Mouse (Mus musculus) hindbrain, embryonic 11.5 days (tissue): ENCODE measurements around the gene Rpl38. TPM values are rescaled to one million over a fixed set of nuclear protein-coding genes. Genes with fewer than 3 reads are reported as not detected.

ENCODE experiments used
- ATAC-seq: fragments of 200-750 bp; cut with Nextera tagmentation; 2 replicates; pipeline ENCODE4 v1.8.0; 2017; ENCODE audit warnings: mild to moderate bottlenecking, moderate TSS enrichment, moderate library complexity; ENCODE audit not compliant: low FRiP score
- DNase-seq: peaks from one replicate; pipeline ENCODE4 v3.0.0-alpha.2; 2015; ENCODE audit warnings: low spot score
- H3K27ac ChIP-seq: fragments of 300-500 bp; sonication (generic); 2 replicates; pipeline ENCODE4 v1.5.1; 2014; ENCODE audit warnings: mild to moderate bottlenecking, low read depth, low read length
- H3K27me3 ChIP-seq: fragments of 300-500 bp; sonication (generic); 2 replicates; pipeline ENCODE4 v1.6.1; 2014; ENCODE audit warnings: mild to moderate bottlenecking, low read length, moderate library complexity, mixed read lengths; ENCODE audit not compliant: control insufficient read depth, insufficient read depth
- H3K36me3 ChIP-seq: fragments of 300-500 bp; sonication (generic); 2 replicates; pipeline ENCODE4 v1.6.1; 2014; ENCODE audit warnings: mild to moderate bottlenecking, low read length, moderate library complexity, mixed read lengths; ENCODE audit not compliant: control insufficient read depth, insufficient read depth
- H3K4me1 ChIP-seq: fragments of 300-500 bp; sonication (generic); replicated peaks from 2 replicates; pipeline ENCODE4 v1.6.1; 2014; ENCODE audit warnings: low read length, mixed read lengths; ENCODE audit not compliant: control insufficient read depth, insufficient read depth
- H3K4me2 ChIP-seq: fragments of 300-500 bp; sonication (generic); replicated peaks from 2 replicates; pipeline ENCODE4 v1.6.1; 2014; ENCODE audit warnings: mild to moderate bottlenecking, low read depth, low read length
- H3K4me3 ChIP-seq: fragments of 300-500 bp; sonication (generic); 2 replicates; pipeline ENCODE4 v1.5.1; 2014; ENCODE audit warnings: low read depth, low read length
- H3K9ac ChIP-seq: fragments of 300-500 bp; sonication (generic); 2 replicates; pipeline ENCODE4 v1.6.1; 2014; ENCODE audit warnings: low read depth, low read length
- H3K9me3 ChIP-seq: fragments of 300-500 bp; sonication (generic); 2 replicates; pipeline ENCODE4 v1.6.1; 2016; ENCODE audit warnings: low read length; ENCODE audit not compliant: control insufficient read depth
- WGBS: fragments of 180-500 bp; shearing (Covaris S2); extraction: QIAGEN DNeasy Blood & Tissue Kit; methylation state at CpG from one replicate; pipeline ENCODE4 v1.1.7; 2014; 5-methylcytosine and 5-hydroxymethylcytosine counted together
- polyA plus RNA-seq: library from polyadenylated mRNA; unstranded; fragments of >200 nt; fragmentation: Nextera tagmentation; extraction: Ambion mirVana; gene quantifications from 2 replicates; pipeline ENCODE4 v1.2.1, GENCODE M21; 2014

Rpl38 gene
- polyA plus RNA-seq, 1 experiment from 2014 or later = 833 TPM

DNA sequence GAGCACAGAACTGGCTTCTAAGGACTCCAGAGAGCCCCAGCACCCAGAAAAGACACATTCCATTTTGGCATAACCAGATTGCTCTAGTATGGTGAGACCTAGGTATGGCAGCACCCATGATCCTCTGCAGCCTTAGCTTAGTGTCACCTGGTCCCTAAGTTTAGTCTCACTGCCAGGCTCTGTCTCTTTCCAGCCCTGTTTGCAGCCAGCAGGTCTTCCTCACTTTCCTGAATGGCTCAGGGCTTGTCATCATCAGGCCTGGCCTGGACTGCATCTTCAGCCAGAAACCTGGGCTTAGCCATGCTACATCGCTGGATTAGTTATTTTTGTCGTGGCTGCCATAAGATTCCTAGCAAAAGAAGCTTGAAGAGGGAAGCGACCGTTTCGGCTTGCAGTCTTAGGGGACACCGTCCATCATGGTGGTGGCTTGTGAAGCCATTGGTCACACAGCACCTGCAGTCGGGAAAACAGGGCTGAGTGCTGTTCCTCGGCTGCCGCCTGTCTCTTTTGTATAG, 17.3 kb downstream of the Rpl38 start:
- Histone ChIP-seq H3K36me3 (no peaks in the 10 kb centered on the region), H3K27ac (no peak overlapping the region), H3K4me1 (0 out of 2 replicates have a peak, but pooled peaks cover 2% of the 10 kb centered on the region), H3K9ac (no peak overlapping the region), H3K27me3 (no peaks in the 10 kb centered on the region), H3K9me3 (no peaks in the 10 kb centered on the region), H3K4me3 (no peak overlapping the region), H3K4me2 (no peak overlapping the region)
- no peak for ATAC-seq
- DNase-seq = no peak
- 74% methylated on average over 9 of the region's 9 CpGs for WGBS

GRCm38 (mm10) chr11:114686221-114686959, 18.1 kb downstream of the Rpl38 start:
- Histone ChIP-seq H3K9me3 (no peaks in the 10 kb centered on the region), H3K4me3 (no peak overlapping the region), H3K4me1 (0 out of 2 replicates have a peak, but pooled peaks cover 2% of the 10 kb centered on the region), H3K9ac (no peak overlapping the region), H3K27ac (no peak overlapping the region), H3K27me3 (no peaks in the 10 kb centered on the region), H3K4me2 (no peak overlapping the region), H3K36me3 (no peaks in the 10 kb centered on the region)
- DNase-seq = no peak
- no peak for ATAC-seq
- 96% methylated on average over 16 of the region's 16 CpGs for WGBS

GRCm38 (mm10) chr11:114687574-114688188, 19.4 kb downstream of the Rpl38 start:
- peak; percentile 40; the same call in 1 of the 2 replicates for ATAC-seq
- H3K36me3 ChIP-seq = no peaks in the 10 kb centered on the region
- no peaks in the 10 kb centered on the region for H3K9me3 ChIP-seq
- DNase-seq = no peak
- no peak overlapping the region for H3K4me2 ChIP-seq
- no peak overlapping the region; the same call in 1 of the 2 replicates for H3K27ac ChIP-seq
- H3K4me3 ChIP-seq = no peak overlapping the region
- H3K9ac ChIP-seq = no peak overlapping the region
- H3K4me1 ChIP-seq = 0 out of 2 replicates have a peak, but pooled peaks cover 2% of the 10 kb centered on the region
- WGBS = 45% methylated on average over 9 of the region's 10 CpGs
- no peaks in the 10 kb centered on the region for H3K27me3 ChIP-seq

DNA sequence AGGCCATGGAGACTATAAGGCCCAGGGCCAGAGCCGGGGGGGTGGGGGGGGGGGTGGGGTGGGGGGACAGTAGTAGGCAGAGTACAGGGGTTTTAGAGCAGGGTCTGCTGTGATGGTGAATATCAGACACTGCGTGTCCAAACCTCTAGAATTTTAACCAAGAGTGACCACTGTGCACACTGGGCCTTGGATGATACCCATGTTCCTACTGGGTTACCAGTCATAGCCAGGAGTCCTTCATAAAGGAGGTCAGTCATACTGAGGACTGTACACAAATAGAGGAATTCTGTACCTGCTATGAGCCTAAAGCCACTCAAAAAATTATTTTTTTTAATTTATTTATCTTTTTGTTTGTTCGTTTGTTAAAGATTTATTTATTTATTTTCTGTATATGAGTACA, 20.4 kb downstream of the Rpl38 start:
- WGBS = 87% methylated on average over 3 of the region's 3 CpGs
- 0 out of 2 replicates have a peak, but pooled peaks cover 2% of the 10 kb centered on the region for H3K4me1 ChIP-seq

DNA sequence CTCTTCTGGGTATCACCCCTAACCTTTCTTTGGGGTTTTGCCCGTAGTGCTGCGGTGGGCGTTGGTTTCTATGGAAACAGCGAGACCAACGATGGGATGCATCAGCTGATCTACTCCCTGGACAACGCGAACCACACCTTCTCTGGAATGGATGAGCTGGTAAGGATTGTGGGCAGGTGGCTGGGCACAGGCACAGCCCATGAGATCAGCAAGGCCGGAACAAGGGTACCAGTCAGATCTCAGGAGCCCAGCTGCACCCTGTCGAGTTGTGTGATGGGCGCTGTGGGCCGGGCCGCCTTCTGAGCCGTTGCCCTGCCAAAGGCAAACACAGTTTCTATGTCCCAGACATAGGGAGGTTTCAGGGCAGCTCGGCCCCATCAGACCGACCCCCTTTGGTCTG, 21.9 kb downstream of the Rpl38 start:
- H3K4me3 ChIP-seq = no peak overlapping the region
- no peak for DNase-seq
- WGBS = 93% methylated on average over 15 of the region's 15 CpGs

More for the DNA sequence above, 20.4 kb downstream of the Rpl38 start:
- H3K36me3 ChIP-seq = no peaks in the 10 kb centered on the region
- H3K9me3 ChIP-seq = no peaks in the 10 kb centered on the region
- DNase-seq (no peak), ATAC-seq (no peak)
- no peak overlapping the region for H3K4me2 ChIP-seq
- no peak overlapping the region for H3K27ac ChIP-seq
- H3K27me3 ChIP-seq = no peaks in the 10 kb centered on the region
- H3K9ac ChIP-seq = no peak overlapping the region
- no peak overlapping the region for H3K4me3 ChIP-seq

DNA sequence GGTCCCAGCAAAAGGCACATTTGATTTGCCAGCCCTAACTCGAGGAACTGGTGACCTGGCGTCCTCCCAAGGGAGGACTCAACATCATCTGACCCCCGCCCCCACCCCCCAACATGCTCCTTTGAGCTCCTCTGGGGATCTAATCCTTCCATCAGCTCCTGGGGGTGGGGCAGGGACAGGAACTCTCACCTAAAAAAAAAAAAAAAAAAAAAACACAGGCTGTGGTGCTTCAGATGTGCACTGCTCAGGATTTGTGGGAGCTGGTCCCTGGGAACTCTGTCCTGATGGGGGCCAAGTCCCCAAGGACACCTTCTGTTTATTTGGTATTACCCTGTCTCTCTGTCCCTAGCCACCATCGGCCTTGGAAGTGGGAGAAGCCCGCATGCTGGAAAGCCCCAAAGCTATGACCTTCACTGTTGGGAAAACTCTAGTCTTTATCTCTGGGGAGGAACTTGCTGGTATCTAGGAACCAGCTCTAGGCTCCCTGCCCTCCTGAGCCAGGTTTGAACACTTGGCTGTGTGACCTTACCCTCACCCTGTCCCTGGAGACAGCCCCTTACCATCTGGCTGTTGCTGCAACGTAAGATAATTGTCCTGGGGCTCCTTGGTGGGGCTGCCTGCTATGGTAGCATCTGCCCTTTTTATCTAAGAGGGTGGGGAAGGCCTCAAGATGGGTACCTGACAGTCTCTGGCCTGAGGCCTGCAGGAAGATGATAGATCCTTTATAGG, 23.3 kb downstream of the Rpl38 start:
- H3K27me3 ChIP-seq = no peaks in the 10 kb centered on the region
- H3K9me3 ChIP-seq = no peaks in the 10 kb centered on the region
- no peaks in the 10 kb centered on the region for H3K36me3 ChIP-seq
- H3K4me1 ChIP-seq = no peaks in the 10 kb centered on the region
- no peak overlapping the region for H3K4me3 ChIP-seq
- ATAC-seq (no peak), DNase-seq (no peak)
- 61% methylated on average over 6 of the region's 6 CpGs for WGBS
- H3K27ac ChIP-seq = no peak overlapping the region
- no peak overlapping the region for H3K4me2 ChIP-seq
- H3K9ac ChIP-seq = no peak overlapping the region

More for the DNA sequence above, 21.9 kb downstream of the Rpl38 start:
- Histone ChIP-seq H3K9ac (no peak overlapping the region), H3K27ac (no peak overlapping the region), H3K36me3 (no peaks in the 10 kb centered on the region), H3K4me1 (no peaks in the 10 kb centered on the region), H3K9me3 (no peaks in the 10 kb centered on the region), H3K4me2 (no peak overlapping the region), H3K27me3 (no peaks in the 10 kb centered on the region)
- ATAC-seq = no peak

GRCm38 (mm10) chr11:114692601-114693000, 24.3 kb downstream of the Rpl38 start:
- WGBS = 49% methylated on average over 7 of the region's 7 CpGs
- H3K27ac ChIP-seq = no peak overlapping the region

DNA sequence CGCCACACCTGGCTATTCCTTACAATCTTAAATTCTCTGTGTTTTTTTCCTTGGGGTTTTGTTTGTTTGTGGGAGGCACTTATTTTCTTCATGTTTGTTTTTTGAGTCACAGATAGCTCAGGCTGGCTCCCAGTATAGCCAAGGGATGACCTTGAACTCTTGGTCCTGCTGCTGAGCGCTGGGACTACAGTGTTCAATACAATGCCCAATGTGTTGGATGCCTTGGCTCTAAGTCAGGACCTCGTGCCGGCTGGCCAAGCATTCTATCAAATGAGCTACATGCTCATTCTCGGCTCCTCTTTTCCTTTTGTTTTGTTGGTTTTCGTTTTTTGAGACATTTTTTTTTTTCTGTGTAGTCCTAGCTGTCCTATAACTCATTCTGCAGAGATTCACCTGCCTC, 25.1 kb downstream of the Rpl38 start:
- Histone ChIP-seq H3K9me3 (no peaks in the 10 kb centered on the region), H3K4me1 (no peaks in the 10 kb centered on the region), H3K27ac (no peak overlapping the region), H3K9ac (no peak overlapping the region), H3K36me3 (no peaks in the 10 kb centered on the region), H3K4me3 (no peak overlapping the region), H3K27me3 (no peaks in the 10 kb centered on the region), H3K4me2 (no peak overlapping the region)
- DNase-seq = no peak
- whole genome bisulfite sequencing = 93% methylated on average over 6 of the region's 6 CpGs
- no peak for ATAC-seq

More at GRCm38 (mm10) chr11:114692601-114693000, 24.3 kb downstream of the Rpl38 start:
- H3K9ac ChIP-seq = no peak overlapping the region
- H3K27me3 ChIP-seq = no peaks in the 10 kb centered on the region
- H3K36me3 ChIP-seq = no peaks in the 10 kb centered on the region
- ATAC-seq (no peak), DNase-seq (no peak)
- H3K9me3 ChIP-seq = no peaks in the 10 kb centered on the region
- H3K4me2 ChIP-seq = no peak overlapping the region
- no peak overlapping the region for H3K4me3 ChIP-seq
- H3K4me1 ChIP-seq = no peaks in the 10 kb centered on the region
